Mouse (Mus musculus): ENCODE measurements at regions not wholly inside any gene's neighbourhood (a gene's known extent, or its start where the extent isn't known, plus 50 kb on each side); places are given as distances from the start of the nearest gene placed in this dataset.

DNA sequence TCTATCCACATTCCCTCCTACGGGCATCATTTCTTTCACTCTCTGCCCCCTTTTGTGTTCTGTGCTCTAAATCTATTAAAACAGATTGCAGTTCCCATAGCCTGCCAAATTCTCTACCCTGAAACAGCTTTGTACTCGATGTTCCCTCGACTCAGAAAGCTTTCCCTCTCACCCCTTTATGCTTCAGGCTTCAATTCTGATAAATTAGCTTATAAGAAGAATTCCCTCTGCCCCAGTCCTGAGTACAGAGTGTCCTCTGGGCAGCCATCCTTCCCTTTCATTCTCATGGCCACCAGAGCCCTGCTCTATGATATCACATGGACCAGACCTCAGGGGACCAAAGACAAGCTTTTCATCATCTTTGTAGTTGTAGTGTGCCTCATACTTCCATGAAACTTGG, 163.6 kb downstream of the Cartpt start:
- TF ChIP-seq CTCF (IDR thresholded peaks at IDR 0.05; ENCODE audit: extremely low read depth, insufficient read depth, low read length) (no peak), POLR2A (IDR thresholded peaks at IDR 0.05; ENCODE audit: extremely low read depth, insufficient read depth, low read length) (no peak)

All from cortical plate, adult 2 months (tissue).